Mouse (Mus musculus) right cerebral cortex, adult 18-20 months (tissue): ENCODE data around the gene Mgea5.

Experiments
- DNase-seq: peaks from one replicate; pipeline ENCODE4 v3.0.0; 2022; ENCODE audit warnings: mixed read lengths

The Mgea5 gene

GRCm38 (mm10) chr19:45747028-45747867 is 36.4 kb downstream of the Mgea5 start:
- DNase-seq: peak; percentile 81

GRCm38 (mm10) chr19:45746153-45747020 is 37.2 kb downstream of the Mgea5 start:
- DNase-seq: peak; percentile 68

GRCm38 (mm10) chr19:45745344-45746152 is 38.1 kb downstream of the Mgea5 start:
- no peak for DNase-seq

GRCm38 (mm10) chr19:45743619-45744018 is 40.0 kb downstream of the Mgea5 start:
- no peak for DNase-seq

- no peak for DNase-seq
These were observed 40.6 kb downstream of the Mgea5 start for GRCm38 (mm10) chr19:45742984-45743575.

- no peak for DNase-seq
These were observed 41.2 kb downstream of the Mgea5 start, which contains the start of gene Fgf8 for GRCm38 (mm10) chr19:45742218-45742983. TSS of gene Fgf8 (minus strand) at chr19:45742915.

GRCm38 (mm10) chr19:45741431-45742217 is 42.0 kb downstream of the Mgea5 start:
- no peak for DNase-seq

- no peak for DNase-seq
These were observed 42.8 kb downstream of the Mgea5 start for GRCm38 (mm10) chr19:45740817-45741216.

GRCm38 (mm10) chr19:45740233-45740632 is 43.4 kb downstream of the Mgea5 start:
- DNase-seq: no peak

- no peak for DNase-seq
These were observed 45.1 kb downstream of the Mgea5 start for GRCm38 (mm10) chr19:45738521-45738920.

- DNase-seq: no peak
These were observed 45.7 kb downstream of the Mgea5 start for GRCm38 (mm10) chr19:45737846-45738484.

- no peak for DNase-seq
These were observed 46.3 kb downstream of the Mgea5 start for GRCm38 (mm10) chr19:45737208-45737845.

GRCm38 (mm10) chr19:45736855-45737207 is 46.8 kb downstream of the Mgea5 start:
- no peak for DNase-seq

- no peak for DNase-seq
These were observed 47.4 kb downstream of the Mgea5 start for GRCm38 (mm10) chr19:45736241-45736640.

- DNase-seq: no peak
These were observed 48.9 kb downstream of the Mgea5 start for GRCm38 (mm10) chr19:45734762-45735161.

- no peak for DNase-seq
These were observed 49.4 kb downstream of the Mgea5 start for GRCm38 (mm10) chr19:45734191-45734590.

- no peak for DNase-seq
These were observed 50.1 kb downstream of the Mgea5 start for GRCm38 (mm10) chr19:45733564-45733963.

GRCm38 (mm10) chr19:45731658-45732057 is 52.0 kb downstream of the Mgea5 start:
- DNase-seq: no peak

- no peak for DNase-seq
These were observed 53.6 kb downstream of the Mgea5 start for GRCm38 (mm10) chr19:45730042-45730441.

- DNase-seq: no peak
These were observed 56.4 kb downstream of the Mgea5 start for GRCm38 (mm10) chr19:45727231-45727630.
